Mouse (Mus musculus) heart, embryonic 11.5 days (tissue): ENCODE measurements around the gene Tmem97. TPM values are rescaled to one million over a fixed set of nuclear protein-coding genes. Genes with fewer than 3 reads are reported as not detected.

Experiments used
- ATAC-seq: fragments of 200-750 bp; cut with Nextera tagmentation; replicated peaks from 2 replicates; pipeline ENCODE4 v1.8.0; 2017; ENCODE audit warnings: moderate library complexity; ENCODE audit not compliant: insufficient number of reproducible peaks, low FRiP score, low TSS enrichment
- H3K27ac ChIP-seq: fragments of 300-500 bp; sonication (generic); 2 replicates; pipeline ENCODE4 v1.5.1; 2014; ENCODE audit warnings: mild to moderate bottlenecking, low read depth, low read length
- H3K27me3 ChIP-seq: fragments of 300-500 bp; sonication (generic); 2 replicates; pipeline ENCODE4 v1.6.1; 2014; ENCODE audit warnings: mild to moderate bottlenecking, low read length, mixed read lengths; ENCODE audit not compliant: control insufficient read depth, insufficient read depth
- H3K36me3 ChIP-seq: fragments of 300-500 bp; sonication (generic); 2 replicates; pipeline ENCODE4 v1.6.1; 2014; ENCODE audit warnings: mild to moderate bottlenecking, low read length, moderate library complexity, mixed read lengths; ENCODE audit not compliant: control insufficient read depth, insufficient read depth
- H3K4me1 ChIP-seq: fragments of 300-500 bp; sonication (generic); 2 replicates; pipeline ENCODE4 v1.6.1; 2014; ENCODE audit warnings: low read length; ENCODE audit not compliant: control insufficient read depth, insufficient read depth
- H3K4me2 ChIP-seq: fragments of 300-500 bp; sonication (generic); 2 replicates; pipeline ENCODE4 v1.6.1; 2014; ENCODE audit warnings: mild to moderate bottlenecking, moderate library complexity
- H3K4me3 ChIP-seq: fragments of 300-500 bp; sonication (generic); 2 replicates; pipeline ENCODE4 v1.5.1; 2014; ENCODE audit warnings: low read depth, low read length
- H3K9ac ChIP-seq: fragments of 300-500 bp; sonication (generic); 2 replicates; pipeline ENCODE4 v1.6.1; 2014; ENCODE audit warnings: mild to moderate bottlenecking, low read depth, low read length, moderate library complexity
- H3K9me3 ChIP-seq: fragments of 300-500 bp; sonication (generic); replicated peaks from 2 replicates; pipeline ENCODE4 v1.6.1; 2016; ENCODE audit warnings: low read length; ENCODE audit not compliant: control insufficient read depth
- WGBS: fragments of 180-500 bp; shearing (Covaris S2); extraction: QIAGEN DNeasy Blood & Tissue Kit; methylation state at CpG from one replicate; pipeline ENCODE4 v1.1.7; 2014; ENCODE audit not compliant: insufficient replicate concordance; 5-methylcytosine and 5-hydroxymethylcytosine counted together
- polyA plus RNA-seq: library from polyadenylated mRNA; unstranded; fragments of >200 nt; fragmentation: Nextera tagmentation; extraction: Ambion mirVana; gene quantifications from 2 replicates; pipeline ENCODE4 v1.2.1, GENCODE M21; 2014

Gene Tmem97
- polyA plus RNA-seq, 1 experiment from 2014 or later: 88.3 TPM

GRCm38 (mm10) chr11:78513106-78513790 lies 37.3 kb downstream of the Tmem97 start:
- Histone ChIP-seq H3K4me1 (peaks cover 14% of the 10 kb centered on the region), H3K27ac (no peak overlapping the region), H3K36me3 (peaks cover 29% of the 10 kb centered on the region), H3K4me2 (peak overlapping the region; percentile 62), H3K27me3 (no peaks in the 10 kb centered on the region), H3K9me3 (no peaks in the 10 kb centered on the region), H3K9ac (peak overlapping the region; percentile 99), H3K4me3 (peak overlapping the region; percentile 91)
- WGBS: 77% methylated on average over 3 of the region's 3 CpGs
- no peak for ATAC-seq

GRCm38 (mm10) chr11:78512025-78512957 lies 38.3 kb downstream of the Tmem97 start, which contains the start of the genes Tmem199 and Poldip2:
TSS of gene Tmem199 (minus strand) at chr11:78512172.
TSS of gene Poldip2 (plus strand) at chr11:78512193.
- H3K9ac ChIP-seq: peak within 1 kb of the TSS; percentile 99
- H3K4me3 ChIP-seq: peak within 1 kb of the TSS; percentile 91
- peak within 1 kb of the TSS; percentile 88 for H3K27ac ChIP-seq
- ATAC-seq: peak; percentile 93
- peaks cover 23% of the 10 kb centered on the region for H3K36me3 ChIP-seq
- under 1% methylated on average over 66 of the region's 67 CpGs for WGBS
- peak within 1 kb of the TSS; percentile 75 for H3K4me2 ChIP-seq
- no peaks in the 10 kb centered on the region for H3K27me3 ChIP-seq
- H3K9me3 ChIP-seq: no peaks in the 10 kb centered on the region
- H3K4me1 ChIP-seq: peaks cover 14% of the 10 kb centered on the region

DNA sequence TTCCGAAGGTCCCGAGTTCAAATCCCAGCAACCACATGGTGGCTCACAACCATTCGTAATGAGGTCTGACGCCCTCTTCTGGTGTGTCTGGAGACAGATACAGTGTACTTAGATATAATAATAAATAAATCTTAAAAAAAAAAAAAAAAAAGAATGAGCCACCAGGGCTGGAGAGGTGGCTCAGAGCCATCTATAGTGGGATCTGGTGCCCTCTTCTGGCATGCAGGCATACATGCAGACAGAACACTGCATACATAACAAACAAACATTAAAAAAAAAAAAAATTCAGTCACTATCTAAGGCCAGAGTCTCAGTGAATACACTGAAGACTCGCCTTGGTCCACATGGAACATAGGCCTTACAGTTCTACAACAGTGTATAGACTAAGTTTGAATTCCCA lies 41.4 kb downstream of the Tmem97 start:
- Histone ChIP-seq H3K4me2 (no peak overlapping the region), H3K9ac (no peak overlapping the region), H3K27me3 (no peaks in the 10 kb centered on the region), H3K4me3 (no peak overlapping the region), H3K9me3 (no peaks in the 10 kb centered on the region), H3K27ac (no peak overlapping the region), H3K36me3 (peaks cover 12% of the 10 kb centered on the region), H3K4me1 (peaks cover 14% of the 10 kb centered on the region)
- WGBS: 78% methylated on average over 5 of the region's 5 CpGs
- no peak for ATAC-seq

- 77% methylated on average over 3 of the region's 3 CpGs for WGBS
- Histone ChIP-seq H3K27ac (no peak overlapping the region), H3K36me3 (peaks cover 12% of the 10 kb centered on the region), H3K4me1 (no peaks in the 10 kb centered on the region), H3K27me3 (peaks cover 12% of the 10 kb centered on the region), H3K4me2 (no peak overlapping the region), H3K9me3 (no peaks in the 10 kb centered on the region), H3K9ac (no peak overlapping the region), H3K4me3 (no peak overlapping the region)
- ATAC-seq: no peak
Measured at GRCm38 (mm10) chr11:78505430-78505829, 45.1 kb downstream of the Tmem97 start.

DNA sequence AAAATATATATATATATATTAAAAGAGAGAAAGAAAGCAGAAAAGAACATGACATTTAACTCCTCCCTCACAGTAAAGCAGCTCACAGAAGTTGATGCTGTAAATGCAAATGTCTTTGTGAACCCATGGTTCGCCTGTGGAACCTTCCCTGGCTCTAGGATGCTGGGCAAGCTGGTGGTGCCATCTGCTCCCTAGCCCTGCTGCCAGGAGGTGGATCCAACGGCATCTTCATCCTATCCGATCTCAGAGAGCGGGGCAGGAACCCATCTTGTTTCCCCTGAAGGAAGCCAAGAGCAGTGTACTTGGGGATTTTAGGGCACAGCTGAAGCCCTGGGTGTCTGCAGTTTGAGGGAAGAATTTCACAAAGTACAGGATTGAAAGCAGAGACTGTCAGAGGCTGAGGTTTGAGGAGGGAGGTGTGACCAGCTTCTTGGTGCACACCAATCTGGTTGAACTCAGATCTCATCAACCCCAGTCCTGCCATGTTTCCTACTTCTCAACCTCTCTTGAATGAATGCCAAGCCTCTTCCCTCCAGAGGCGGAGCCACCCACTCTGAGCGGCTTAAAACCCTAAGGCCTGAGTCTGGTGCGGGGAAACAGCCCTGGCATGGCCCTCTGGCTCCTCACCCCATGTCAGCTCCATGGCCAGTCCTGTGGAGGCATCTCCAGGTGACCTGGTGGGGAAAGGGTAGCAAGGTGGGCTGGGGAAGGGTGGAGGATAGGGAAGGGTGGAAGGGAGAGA lies 47.5 kb downstream of the Tmem97 start, which contains the start of gene Sebox:
Gene Sebox, plus strand, starts transcription at position 539 of the 742 bp plus-strand sequence.
- H3K4me2 ChIP-seq: no peak within 1 kb of the TSS
- no peak for ATAC-seq
- peaks cover 34% of the 10 kb centered on the region for H3K27me3 ChIP-seq

DNA sequence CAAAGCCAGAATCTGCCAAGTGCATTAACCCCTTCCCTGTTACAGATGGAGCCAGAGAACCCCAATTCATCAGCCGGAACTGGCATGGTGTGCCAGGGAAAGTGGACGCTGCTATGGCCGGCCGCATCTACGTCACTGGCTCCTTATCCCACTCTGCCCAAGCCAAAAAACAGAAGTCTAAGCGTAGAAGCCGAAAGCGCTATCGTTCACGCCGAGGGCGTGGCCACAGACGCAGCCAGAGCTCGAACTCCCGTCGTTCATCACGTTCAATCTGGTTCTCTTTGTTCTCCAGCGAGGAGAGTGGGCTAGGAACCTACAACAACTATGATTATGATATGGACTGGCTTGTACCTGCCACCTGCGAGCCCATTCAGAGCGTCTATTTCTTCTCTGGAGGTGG lies 49.0 kb downstream of the Tmem97 start:
- WGBS: 74% methylated on average over 20 of the region's 20 CpGs
- H3K4me2 ChIP-seq: no peak overlapping the region
- no peak overlapping the region for H3K4me3 ChIP-seq
- peaks cover 9% of the 10 kb centered on the region; the same call in 1 of the 2 replicates for H3K4me1 ChIP-seq
- no peak overlapping the region for H3K9ac ChIP-seq
- H3K27me3 ChIP-seq: peaks cover 48% of the 10 kb centered on the region
- no peak overlapping the region for H3K27ac ChIP-seq
- H3K36me3 ChIP-seq: peaks cover under 1% of the 10 kb centered on the region; the same call in 1 of the 2 replicates
- no peaks in the 10 kb centered on the region for H3K9me3 ChIP-seq
- no peak for ATAC-seq

More for the DNA sequence above, 47.5 kb downstream of the Tmem97 start, which contains the start of gene Sebox:
- H3K9me3 ChIP-seq: no peaks in the 10 kb centered on the region
- H3K9ac ChIP-seq: no peak within 1 kb of the TSS
- no peak within 1 kb of the TSS for H3K27ac ChIP-seq
- peaks cover 5% of the 10 kb centered on the region for H3K36me3 ChIP-seq
- H3K4me3 ChIP-seq: no peak within 1 kb of the TSS
- WGBS: 69% methylated on average over 7 of the region's 7 CpGs
- H3K4me1 ChIP-seq: no peaks in the 10 kb centered on the region

GRCm38 (mm10) chr11:78500623-78501202 lies 49.9 kb downstream of the Tmem97 start:
- 69% methylated on average over 9 of the region's 9 CpGs for WGBS

GRCm38 (mm10) chr11:78499543-78499942 lies 51.0 kb downstream of the Tmem97 start:
- H3K9me3 ChIP-seq: no peaks in the 10 kb centered on the region
- no peak overlapping the region for H3K27ac ChIP-seq
- no peak overlapping the region for H3K9ac ChIP-seq
- ATAC-seq: no peak
- H3K36me3 ChIP-seq: no peaks in the 10 kb centered on the region
- WGBS: 43% methylated on average over 16 of the region's 16 CpGs
- peaks cover 64% of the 10 kb centered on the region for H3K27me3 ChIP-seq
- H3K4me1 ChIP-seq: peaks cover 9% of the 10 kb centered on the region; the same call in 1 of the 2 replicates
- H3K4me2 ChIP-seq: no peak overlapping the region
- H3K4me3 ChIP-seq: no peak overlapping the region

More at GRCm38 (mm10) chr11:78500623-78501202, 49.9 kb downstream of the Tmem97 start:
- Histone ChIP-seq H3K27me3 (peaks cover 56% of the 10 kb centered on the region), H3K9me3 (no peaks in the 10 kb centered on the region), H3K4me3 (no peak overlapping the region), H3K4me2 (no peak overlapping the region), H3K36me3 (no peaks in the 10 kb centered on the region), H3K9ac (no peak overlapping the region), H3K27ac (no peak overlapping the region), H3K4me1 (peaks cover 9% of the 10 kb centered on the region; the same call in 1 of the 2 replicates)
- no peak for ATAC-seq
